Mouse (Mus musculus) gastrocnemius, adult 8-10 months (tissue): ENCODE data around the gene Bmx. TPM values are rescaled to one million over a fixed set of nuclear protein-coding genes. Genes with fewer than 3 reads are reported as not detected.

ENCODE experiments used
- DNase-seq, 2 experiments: peaks; one replicate each; pipeline ENCODE4 v3.0.0; 2022; ENCODE audit warnings: low spot score in 2 of 2
- total RNA-seq, 4 experiments: library from RNA; stranded (reverse); gene quantifications; 2 replicates each; pipeline ENCODE4 v1.2.4; 2022

The Bmx gene
- total RNA-seq, result under 1 TPM; 0.12 to 0.52 (median 0.31) TPM

- no peak for DNase-seq
Observed at GRCm38 (mm10) chrX:164258057-164258456, at the start of gene Bmx. Gene Bmx, minus strand, starts transcription at chrX:164258193.

DNA sequence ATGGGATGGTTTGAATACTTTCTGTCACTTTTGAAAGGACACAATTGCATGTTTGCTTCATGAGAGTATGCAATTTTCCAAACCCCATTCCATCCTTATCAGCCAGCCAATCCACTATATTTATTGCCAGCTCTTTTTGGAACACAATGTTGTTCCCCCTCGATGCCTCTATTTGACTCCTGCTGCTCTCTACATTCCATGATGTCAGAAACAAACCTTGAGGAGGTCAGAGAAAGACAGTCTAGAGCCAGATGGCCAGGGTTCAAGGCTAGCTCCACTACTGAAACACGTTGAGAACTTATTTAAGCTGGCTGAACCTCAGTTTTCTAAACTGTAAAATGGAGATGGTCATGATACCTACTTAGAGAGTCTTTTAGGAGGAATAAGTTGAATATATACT, 48.3 kb upstream of the Bmx start:
- no peak for DNase-seq

- DNase-seq, result peak; percentile 3 to 5
Observed at GRCm38 (mm10) chrX:164291147-164291546, 33.2 kb upstream of the Bmx start.

DNA sequence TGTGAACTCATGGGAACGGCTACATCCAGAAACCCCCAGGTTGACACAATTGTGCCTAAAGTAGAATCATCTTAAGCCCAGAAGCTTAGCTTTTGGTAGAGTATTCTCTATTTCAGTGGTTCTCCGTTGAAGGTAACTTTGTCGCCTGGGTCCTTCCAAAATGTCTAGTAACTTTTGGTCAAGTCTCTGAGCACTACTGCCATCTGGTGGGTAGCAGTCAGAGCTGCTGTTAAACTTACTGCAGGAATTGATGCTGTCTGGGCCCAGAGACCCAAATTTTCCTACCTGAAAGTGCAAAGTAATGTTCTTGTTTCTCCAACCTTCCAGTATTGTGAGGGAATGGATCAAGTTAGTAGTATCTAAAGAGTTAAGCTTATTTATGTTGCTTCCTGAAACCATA, 29.1 kb upstream of the Bmx start:
- DNase-seq, result no peak

DNA sequence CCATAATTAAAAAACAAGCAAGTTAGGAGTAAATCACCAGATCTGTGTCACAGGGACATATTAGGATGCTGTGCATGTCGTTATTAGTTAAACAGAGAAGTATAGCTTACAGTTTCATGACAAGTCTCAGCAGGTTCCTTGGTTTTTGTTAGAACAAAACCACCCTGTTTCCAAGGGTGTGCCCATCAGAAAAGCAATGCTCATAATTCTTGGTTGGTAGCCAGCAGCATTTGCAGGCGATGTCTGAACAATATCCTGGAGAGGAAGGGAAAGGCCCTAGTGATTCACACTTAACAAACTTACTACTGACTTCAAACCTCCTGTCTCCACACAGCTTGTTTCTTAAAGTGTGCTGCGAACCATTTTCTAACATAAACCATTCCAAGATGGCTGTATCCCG, 25.8 kb upstream of the Bmx start:
- no peak for DNase-seq

GRCm38 (mm10) chrX:164280918-164281647, 23.1 kb upstream of the Bmx start:
- DNase-seq, result no peak

GRCm38 (mm10) chrX:164275536-164275935, 17.5 kb upstream of the Bmx start:
- DNase-seq, result no peak

DNA sequence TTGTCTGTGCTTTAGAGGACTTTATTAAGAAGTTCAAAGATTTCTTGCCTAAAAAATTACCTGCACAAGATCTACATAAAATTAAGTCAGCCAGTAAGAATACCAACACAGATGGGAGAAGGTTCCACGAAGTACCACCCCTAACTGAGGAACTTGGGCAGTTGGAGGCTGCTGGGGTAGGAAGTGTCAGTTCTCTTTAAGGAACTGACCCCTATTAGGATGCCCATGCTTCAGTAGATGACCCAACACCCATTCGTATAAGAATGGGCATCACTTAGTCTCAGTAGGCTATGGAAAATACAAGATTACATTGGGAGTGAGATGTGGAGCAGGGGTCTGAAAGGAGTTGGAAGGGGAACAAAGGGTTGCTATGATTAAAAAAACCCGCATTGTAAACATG, 12.6 kb upstream of the Bmx start:
- DNase-seq, result no peak

DNA sequence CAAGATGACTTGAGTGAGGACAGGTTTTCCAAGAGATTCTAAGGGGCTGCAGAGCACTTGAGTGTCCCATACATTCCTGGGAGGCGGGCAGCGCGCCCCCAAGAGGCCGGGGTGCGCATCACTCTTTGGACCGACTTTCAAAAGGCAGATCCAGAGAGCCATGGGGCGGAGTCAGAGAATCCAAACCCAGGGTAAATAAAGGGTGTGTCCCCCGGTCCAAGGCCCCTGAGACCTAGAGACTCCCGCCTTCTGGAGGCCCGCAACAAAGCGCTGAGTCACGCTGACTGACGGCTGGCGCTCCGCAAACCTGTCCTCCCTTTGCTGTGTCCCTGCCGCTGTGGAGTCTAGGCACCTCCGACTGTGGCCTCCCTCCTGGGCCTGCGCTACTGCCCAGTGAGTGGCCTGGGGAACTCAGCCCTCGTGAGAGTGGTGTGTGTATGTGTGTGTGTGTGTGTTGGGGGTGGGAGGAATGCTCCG, 11.3 kb upstream of the Bmx start, which contains the start of gene Pir:
Pir (plus strand) TSS at position 87 of the 477 bp plus-strand sequence.
- peak; percentile 30 to 56 for DNase-seq

DNA sequence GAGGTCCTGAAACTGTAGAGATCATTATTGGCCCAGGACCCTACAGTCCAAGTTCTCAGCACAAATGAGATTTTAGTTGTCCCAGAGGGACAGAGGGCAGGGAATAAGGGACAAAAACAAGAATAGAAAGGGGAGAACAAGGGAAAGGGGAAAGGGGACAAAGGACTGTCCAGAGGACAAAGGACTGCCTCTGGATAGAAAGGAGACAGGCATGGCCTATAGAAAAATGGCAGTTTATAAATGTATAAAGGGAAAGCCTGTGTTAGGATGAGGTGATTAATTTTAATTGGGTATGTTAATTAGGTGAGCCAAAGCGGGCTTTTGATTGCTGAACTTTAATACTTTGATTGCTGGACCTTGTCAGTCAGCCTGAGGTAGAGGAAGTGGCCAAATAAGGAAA, 6.9 kb upstream of the Bmx start:
- DNase-seq, result no peak

- no peak for DNase-seq
Observed at GRCm38 (mm10) chrX:164262286-164262685, 4.3 kb upstream of the Bmx start.

DNA sequence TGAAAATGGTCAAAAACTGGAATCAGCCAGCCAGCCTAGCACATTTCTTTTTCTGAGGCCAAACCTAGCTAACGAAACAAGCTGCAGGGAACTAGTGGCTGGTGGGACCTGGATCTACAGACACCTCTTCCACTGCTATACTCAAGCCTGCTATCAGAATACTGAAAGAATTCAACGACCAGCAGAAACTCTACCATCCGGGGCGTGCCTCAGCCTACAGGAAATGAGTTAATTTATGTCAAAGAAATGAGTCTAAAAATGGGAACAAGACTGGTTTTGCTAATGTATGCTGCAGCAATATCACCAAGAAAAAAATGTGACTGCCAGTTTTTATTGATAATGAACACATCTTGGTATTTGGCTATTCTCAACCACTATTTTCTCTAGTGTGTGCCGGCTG, 669 bp upstream of the Bmx start:
- DNase-seq, result no peak

GRCm38 (mm10) chrX:164256527-164256926, 1.5 kb downstream of the Bmx start:
- DNase-seq, result no peak

DNA sequence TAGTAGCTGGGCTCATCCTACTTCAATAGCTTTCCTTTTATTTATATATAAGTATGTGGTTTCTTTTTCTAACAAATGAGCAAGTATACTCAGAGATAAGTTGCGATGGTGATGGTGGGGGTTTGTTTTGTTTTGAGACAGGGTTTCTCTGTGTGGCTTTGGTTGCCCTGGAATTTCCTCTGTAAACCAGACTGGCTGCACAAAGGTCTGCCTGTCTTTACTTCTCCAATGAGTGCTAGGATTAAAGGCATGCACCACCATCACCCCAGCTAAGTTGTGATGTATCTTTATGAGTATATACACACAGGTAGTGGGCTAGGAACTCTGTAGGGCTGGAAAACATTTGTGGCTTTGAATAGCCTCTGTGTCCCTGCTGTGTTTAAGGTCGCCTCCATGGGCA, 11.3 kb downstream of the Bmx start:
- no peak for DNase-seq

- DNase-seq, result no peak
Observed at GRCm38 (mm10) chrX:164245714-164246113, 12.3 kb downstream of the Bmx start.

GRCm38 (mm10) chrX:164233380-164233779, 24.6 kb downstream of the Bmx start:
- DNase-seq, result no peak

GRCm38 (mm10) chrX:164221989-164222388, 36.0 kb downstream of the Bmx start:
- DNase-seq, result no peak

DNA sequence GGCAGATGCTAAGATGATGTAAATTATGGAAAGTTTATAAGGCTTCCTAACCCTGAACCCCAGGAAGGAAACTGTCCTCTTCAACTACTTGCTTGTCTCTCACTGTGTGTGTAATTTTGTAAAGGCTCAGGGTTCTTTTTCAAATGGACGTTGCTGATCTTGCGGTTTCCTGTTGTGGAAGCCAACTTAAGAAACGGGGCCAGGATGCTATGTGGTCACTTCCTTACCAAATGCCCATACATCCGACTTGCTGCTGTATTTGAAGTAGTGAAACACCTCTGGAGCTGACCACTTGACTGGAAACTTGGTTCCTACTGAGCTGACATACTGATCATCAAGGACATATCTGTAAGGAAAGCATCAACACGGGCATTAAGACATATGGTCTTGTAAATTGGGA, 57.4 kb downstream of the Bmx start:
- no peak for DNase-seq

GRCm38 (mm10) chrX:164197679-164198078, 60.3 kb downstream of the Bmx start:
- no peak for DNase-seq

DNA sequence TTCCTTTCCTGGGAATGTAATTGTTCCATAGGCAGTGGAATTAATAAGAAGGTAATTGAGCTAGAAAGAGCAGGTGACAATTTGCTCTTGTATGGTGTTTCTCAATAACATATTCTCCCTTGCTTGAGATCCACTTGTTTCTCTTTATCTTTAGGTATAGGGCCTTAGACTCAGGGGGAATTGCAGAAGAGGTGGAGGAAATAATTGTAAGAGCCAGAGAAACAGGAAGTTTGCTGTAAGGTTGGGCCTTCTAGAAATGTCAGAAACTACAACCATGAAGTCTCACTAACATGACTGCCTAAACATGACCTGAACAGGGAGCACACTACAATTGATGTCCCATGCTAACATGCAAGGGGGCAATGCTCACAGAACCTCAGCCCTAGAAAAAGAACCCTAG, 68.1 kb downstream of the Bmx start:
- DNase-seq, result no peak

- DNase-seq, result peak in 1 of 2 experiments; percentile 2
Observed at GRCm38 (mm10) chrX:164183844-164184243, 74.1 kb downstream of the Bmx start.

GRCm38 (mm10) chrX:164179746-164180145, 78.2 kb downstream of the Bmx start:
- DNase-seq, result peak in 1 of 2 experiments; percentile 2

DNA sequence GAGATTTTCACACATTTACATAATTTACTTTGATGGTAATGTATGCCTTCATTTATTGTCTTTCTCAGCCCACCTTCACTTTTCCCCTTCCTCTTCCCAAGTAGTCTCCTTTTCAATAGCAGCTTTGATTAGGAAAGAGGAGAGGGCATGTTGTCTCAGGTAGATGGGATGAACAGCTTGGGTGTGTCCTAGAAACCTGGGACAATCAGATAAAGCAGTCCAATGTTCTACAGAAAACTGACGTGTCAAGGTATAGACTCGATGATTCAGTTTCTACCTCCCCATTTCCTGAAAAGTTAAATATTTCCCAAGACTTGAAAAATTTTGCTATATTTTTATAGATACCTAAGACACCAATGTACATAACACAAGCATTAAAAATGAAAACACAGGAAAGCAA, 79.1 kb downstream of the Bmx start:
- DNase-seq, result no peak
